In genomic region chr17:29448055-29448454, GRCm38 (mm10) we compare ENCODE assay signal across 10 mouse cellular contexts. TPM values are rescaled to one million over a fixed set of nuclear protein-coding genes. Genes with fewer than 3 reads are reported as not detected.
DNase-seq lines count a peak whose midpoint lies in the region; ATAC-seq and TF ChIP-seq lines count a peak whose summit lies in the region.
"Had no signal": no experiment of that assay in that cellular context is flagged by ENCODE, and none has a peak within 500 bp of the region (broad histone marks: within the 10 kb centered on the region; RNA-seq: fewer than 3 reads in every experiment).

No protein-coding gene starts in this region.

- H3K4me3 ChIP-seq in forebrain, embryonic 10.5 days = no peak overlapping the region
- H3K4me3 ChIP-seq in forebrain, embryonic 11.5 days (ENCODE audit: low read depth, low read length) = no peak overlapping the region
- no peak overlapping the region for H3K4me3 ChIP-seq in lung, embryonic 15.5 days
- H3K4me3 ChIP-seq in intestine, embryonic 16.5 days (ENCODE audit: low read length) = no peak overlapping the region
- H3K4me3 ChIP-seq in liver, postnatal 0 days (ENCODE audit: low read depth, low read length) = no peak overlapping the region

- H3K9ac ChIP-seq in forebrain, embryonic 11.5 days (ENCODE audit: low read length) = no peak overlapping the region
- no peak overlapping the region for H3K9ac ChIP-seq in lung, embryonic 15.5 days
- no peak overlapping the region; the same call in 1 of the 2 replicates for H3K9ac ChIP-seq in intestine, embryonic 16.5 days (ENCODE audit: low read depth, low read length)
- H3K9ac ChIP-seq in liver, postnatal 0 days (replicated peaks) = peak overlapping the region; percentile 53

- intact Hi-C loops in left cerebral cortex, postnatal 10 days (cut with DNase I) = no loop called here

- TF ChIP-seq EP300 in liver, postnatal 0 days (IDR thresholded peaks at IDR 0.05; ENCODE audit: low read depth) = no peak

- 59% methylated on average over 8 of the region's 8 CpGs for WGBS in forebrain, embryonic 10.5 days
- WGBS in forebrain, embryonic 11.5 days = 62% methylated on average over 8 of the region's 8 CpGs
- WGBS in lung, embryonic 15.5 days = 49% methylated on average over 8 of the region's 8 CpGs
- 52% methylated on average over 8 of the region's 8 CpGs for WGBS in intestine, embryonic 16.5 days
- WGBS in liver, postnatal 0 days (ENCODE audit: insufficient replicate concordance) = 79% methylated on average over 8 of the region's 8 CpGs

- no peak for TF ChIP-seq CTCF in liver, postnatal 0 days (IDR thresholded peaks at IDR 0.05; ENCODE audit: low read depth)

- DNase-seq in forebrain, embryonic 10.5 days (ENCODE audit: extremely low spot score, low spot score) = no peak
- DNase-seq in forebrain, embryonic 11.5 days (ENCODE audit: low spot score) = no peak
- no peak for DNase-seq in lung, postnatal 25 days (ENCODE audit: low spot score)
- no peak for DNase-seq in liver, postnatal 0 days
- DNase-seq in ovary, postnatal 36 days (ENCODE audit: low spot score) = no peak
- no peak for DNase-seq in left cerebral cortex, postnatal 10 days (ENCODE audit: extremely low spot score in 1 of 2, low spot score in 2 of 2)
- DNase-seq: adrenal gland, postnatal 14 days; kidney, postnatal 25 days had no signal

- no peaks in the 10 kb centered on the region for H3K36me3 ChIP-seq in forebrain, embryonic 10.5 days (replicated peaks)
- no peaks in the 10 kb centered on the region for H3K36me3 ChIP-seq in forebrain, embryonic 11.5 days (ENCODE audit: control insufficient read depth, insufficient read depth, low read length)
- no peaks in the 10 kb centered on the region for H3K36me3 ChIP-seq in lung, embryonic 15.5 days
- no peaks in the 10 kb centered on the region for H3K36me3 ChIP-seq in intestine, embryonic 16.5 days (ENCODE audit: control insufficient read depth, insufficient read depth, low read length)
- H3K36me3 ChIP-seq in liver, postnatal 0 days (replicated peaks; ENCODE audit: insufficient read depth, low read length) = no peaks in the 10 kb centered on the region

- H3K9me3 ChIP-seq in forebrain, embryonic 10.5 days = peaks cover 9% of the 10 kb centered on the region; the same call in 1 of the 2 replicates
- H3K9me3 ChIP-seq in forebrain, embryonic 11.5 days (ENCODE audit: control insufficient read depth, low read length) = no peaks in the 10 kb centered on the region; the same call in 1 of the 2 replicates
- no peaks in the 10 kb centered on the region for H3K9me3 ChIP-seq in lung, embryonic 15.5 days
- no peaks in the 10 kb centered on the region for H3K9me3 ChIP-seq in intestine, embryonic 16.5 days (ENCODE audit: control insufficient read depth, low read length)
- no peaks in the 10 kb centered on the region for H3K9me3 ChIP-seq in liver, postnatal 0 days (ENCODE audit: low read length)

- H3K27me3 ChIP-seq in forebrain, embryonic 10.5 days (ENCODE audit: poor library complexity, severe bottlenecking) = peaks cover 10% of the 10 kb centered on the region; the same call in 1 of the 2 replicates
- no peaks in the 10 kb centered on the region for H3K27me3 ChIP-seq in forebrain, embryonic 11.5 days (ENCODE audit: control insufficient read depth, insufficient read depth, low read length)
- H3K27me3 ChIP-seq in lung, embryonic 15.5 days = no peaks in the 10 kb centered on the region
- H3K27me3 ChIP-seq in intestine, embryonic 16.5 days (replicated peaks; ENCODE audit: control insufficient read depth, insufficient read depth, low read length) = no peaks in the 10 kb centered on the region
- H3K27me3 ChIP-seq in liver, postnatal 0 days (ENCODE audit: insufficient read depth, low read length) = no peaks in the 10 kb centered on the region

- H3K4me1 ChIP-seq in forebrain, embryonic 10.5 days = peaks cover 67% of the 10 kb centered on the region
- peaks cover 12% of the 10 kb centered on the region for H3K4me1 ChIP-seq in forebrain, embryonic 11.5 days (replicated peaks; ENCODE audit: control insufficient read depth, insufficient read depth, low read length)
- peaks cover 31% of the 10 kb centered on the region for H3K4me1 ChIP-seq in lung, embryonic 15.5 days
- H3K4me1 ChIP-seq in intestine, embryonic 16.5 days (ENCODE audit: control insufficient read depth, insufficient read depth, low read length) = peaks cover 32% of the 10 kb centered on the region
- H3K4me1 ChIP-seq in liver, postnatal 0 days (ENCODE audit: insufficient read depth) = peaks cover 46% of the 10 kb centered on the region

- peak overlapping the region; percentile 65 for H3K27ac ChIP-seq in forebrain, embryonic 10.5 days
- no peak overlapping the region; the same call in 1 of the 2 replicates for H3K27ac ChIP-seq in forebrain, embryonic 11.5 days (ENCODE audit: low read depth, low read length)
- H3K27ac ChIP-seq in lung, embryonic 15.5 days = peak overlapping the region; percentile 64
- peak overlapping the region; percentile 50 for H3K27ac ChIP-seq in intestine, embryonic 16.5 days (ENCODE audit: low read length)
- peak overlapping the region; percentile 82 for H3K27ac ChIP-seq in liver, postnatal 0 days (ENCODE audit: low read depth)

- no peak for ATAC-seq in forebrain, embryonic 11.5 days (replicated peaks; ENCODE audit: low FRiP score)
- no peak for ATAC-seq in lung, embryonic 15.5 days (ENCODE audit: borderline replicate concordance, extremely low read depth, low FRiP score, low TSS enrichment)
- no peak for ATAC-seq in intestine, embryonic 16.5 days
- no peak for ATAC-seq in liver, postnatal 0 days

- no peak overlapping the region for H3K4me2 ChIP-seq in forebrain, embryonic 11.5 days (ENCODE audit: low read depth, low read length, severe bottlenecking)
- H3K4me2 ChIP-seq in lung, embryonic 15.5 days = no peak overlapping the region
- H3K4me2 ChIP-seq in intestine, embryonic 16.5 days (ENCODE audit: low read depth, low read length) = no peak overlapping the region
- no peak overlapping the region for H3K4me2 ChIP-seq in liver, postnatal 0 days (ENCODE audit: low read depth, low read length)

RNA-seq across cellular contexts. Expression of gene Pim1, which starts 42.5 kb away (rescaled TPM):
- polyA plus RNA-seq in forebrain, embryonic 10.5 days (2016; fragmentation: Nextera tagmentation; extraction: Ambion mirVana) = 32.2 and 33.1 TPM in 2 replicates
- 21.1 and 22.5 TPM in 2 replicates for polyA plus RNA-seq in forebrain, embryonic 11.5 days (2014; fragmentation: Nextera tagmentation; extraction: Ambion mirVana)
- polyA plus RNA-seq in lung, embryonic 15.5 days (2015; fragmentation: Nextera tagmentation; extraction: Ambion mirVana) = 16.3 and 17.2 TPM in 2 replicates
- polyA plus RNA-seq in intestine, embryonic 16.5 days (2015; fragmentation: Nextera tagmentation; extraction: Ambion mirVana) = 11.8 and 12.8 TPM in 2 replicates
- polyA plus RNA-seq in liver, postnatal 0 days (2015; fragmentation: Nextera tagmentation; extraction: Ambion mirVana) = 35.6 and 57.1 TPM in 2 replicates
- total RNA-seq in left cerebral cortex, postnatal 10 days (2021) = 1 to 10 TPM; 3.7 to 5.2 TPM
